Mouse (Mus musculus): Measurements from ENCODE around the gene Gspt2.

DNA sequence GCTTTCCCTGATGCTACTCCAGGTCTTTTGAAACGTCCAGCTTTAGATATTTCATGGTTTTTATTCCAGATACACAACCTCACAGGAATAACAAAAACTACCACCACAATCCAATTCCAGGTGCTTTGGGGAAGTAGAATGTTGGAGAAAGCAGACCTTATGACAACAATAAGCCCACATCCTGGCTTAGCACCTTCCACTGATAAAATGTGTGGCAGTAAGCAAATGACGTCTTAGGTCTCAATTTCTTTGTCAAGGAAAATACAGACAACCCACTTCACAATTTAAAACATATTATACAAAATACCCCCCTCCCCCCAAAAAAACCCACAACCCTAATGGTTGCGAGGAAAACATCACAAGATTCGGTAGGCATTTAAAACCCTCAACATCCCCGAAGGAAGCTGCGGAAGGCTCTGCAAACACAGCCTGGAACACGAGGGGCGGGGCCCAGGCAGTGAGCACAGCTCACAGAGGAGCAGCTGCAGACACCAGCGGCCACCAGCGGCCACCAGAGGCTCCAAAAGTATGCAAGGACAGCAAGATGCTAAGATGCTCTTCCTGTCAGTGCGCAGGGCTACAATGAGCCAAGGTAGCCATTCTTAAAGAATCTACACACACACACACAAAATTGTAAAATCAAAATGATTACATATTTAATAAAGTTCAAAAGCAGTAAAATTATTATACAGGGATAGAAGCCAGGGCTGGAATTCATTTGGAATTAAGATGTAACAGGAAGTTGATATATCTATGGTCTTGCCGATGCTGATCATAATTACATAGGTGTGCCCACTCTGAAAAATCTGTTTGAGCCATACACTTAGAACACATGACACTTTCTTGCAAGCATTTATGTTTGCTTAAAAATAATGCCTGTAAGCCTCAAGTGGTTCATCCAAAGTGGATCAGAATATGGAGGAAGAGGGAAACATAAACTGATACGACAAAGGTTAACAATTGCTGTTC lies 10.8 kb upstream of the Gspt2 start:
- no peak for TF ChIP-seq CTCF (IDR thresholded peaks at IDR 0.05; ENCODE audit: extremely low read depth, insufficient read length, insufficient replicate concordance, low read depth, low read length)
- no peak for TF ChIP-seq POLR2A (IDR thresholded peaks at IDR 0.05; ENCODE audit: low read depth, low read length)
